Comparison of ENCODE assay signal across 8 mouse cellular contexts in genomic region chr12:84219121-84219561, GRCm38 (mm10). TPM values are rescaled to one million over a fixed set of nuclear protein-coding genes. Genes with fewer than 3 reads are reported as not detected.
DNase-seq lines count a peak whose midpoint lies in the region; ATAC-seq and TF ChIP-seq lines count a peak whose summit lies in the region.

No protein-coding gene starts in this region.

- peak overlapping the region; percentile 74 for H3K9ac ChIP-seq in forebrain, embryonic 16.5 days (replicated peaks; ENCODE audit: low read depth, low read length)
- peak overlapping the region; percentile 77 for H3K9ac ChIP-seq in limb, embryonic 15.5 days

- peak overlapping the region; percentile 79 for H3K4me3 ChIP-seq in G1E (ENCODE audit: low read depth, low read length)
- H3K4me3 ChIP-seq in forebrain, embryonic 16.5 days (replicated peaks; ENCODE audit: low read length): peak overlapping the region; percentile 75
- H3K4me3 ChIP-seq in limb, embryonic 15.5 days: peak overlapping the region; percentile 83
- H3K4me3 ChIP-seq in myocyte: peak overlapping the region; percentile 72

- no peak for ATAC-seq in G1E (ENCODE audit: extremely low read depth, insufficient number of reproducible peaks, low FRiP score, poor library complexity, severe bottlenecking)
- ATAC-seq in forebrain, embryonic 16.5 days: no peak
- no peak for ATAC-seq in limb, embryonic 15.5 days (ENCODE audit: insufficient number of reproducible peaks, low FRiP score, low TSS enrichment, low read depth)

- H3K79me2 ChIP-seq in myocyte (ENCODE audit: control insufficient read depth, insufficient read depth): peaks cover 36% of the 10 kb centered on the region

- DNase-seq in kidney, adult 18-20 months: peak; percentile 43
- DNase-seq in kidney, postnatal 4 days: no peak
- DNase-seq in G1E (ENCODE audit: low spot score): peak; percentile 62
- no peak for DNase-seq in thymus, postnatal 4 days
- DNase-seq in frontal cortex, postnatal 25 days (ENCODE audit: low spot score in 2 of 2): no peak

- H3ac ChIP-seq in myocyte (ENCODE audit: control insufficient read depth, insufficient read length): peak overlapping the region; percentile 65

- TF ChIP-seq POLR2A in myocyte (IDR thresholded peaks at IDR 0.05; ENCODE audit: insufficient read length, low read depth): no peak

- H3K4me2 ChIP-seq in forebrain, embryonic 16.5 days (ENCODE audit: low read length): peak overlapping the region; percentile 99
- H3K4me2 ChIP-seq in limb, embryonic 15.5 days: peak overlapping the region; percentile 72
- H3K4me2 ChIP-seq in myocyte (ENCODE audit: low read depth): peak overlapping the region; percentile 82

- H3K36me3 ChIP-seq in G1E (replicated peaks) (peaks cover 30% of the 10 kb centered on the region), myocyte (ENCODE audit: control insufficient read depth, insufficient read depth) (no peaks in the 10 kb centered on the region)
- no peaks in the 10 kb centered on the region for H3K36me3 ChIP-seq in forebrain, embryonic 16.5 days (ENCODE audit: control insufficient read depth, insufficient read depth)
- H3K36me3 ChIP-seq in limb, embryonic 15.5 days: 0 out of 2 replicates have a peak, but pooled peaks cover 4% of the 10 kb centered on the region

- WGBS in forebrain, embryonic 16.5 days: 5% methylated on average over 14 of the region's 14 CpGs
- WGBS in limb, embryonic 15.5 days: 5% methylated on average over 14 of the region's 14 CpGs

- TF ChIP-seq CTCF in G1E (IDR thresholded peaks at IDR 0.05; ENCODE audit: low read depth, low read length): no peak

- H3K27me3 ChIP-seq in G1E (ENCODE audit: insufficient read depth, low read length): no peaks in the 10 kb centered on the region
- no peaks in the 10 kb centered on the region for H3K27me3 ChIP-seq in forebrain, embryonic 16.5 days (replicated peaks; ENCODE audit: control insufficient read depth, insufficient read depth, low read length)
- no peaks in the 10 kb centered on the region for H3K27me3 ChIP-seq in limb, embryonic 15.5 days
- no peaks in the 10 kb centered on the region for H3K27me3 ChIP-seq in myocyte (ENCODE audit: control insufficient read depth, insufficient read depth, insufficient read length)

- H3K27ac ChIP-seq in forebrain, embryonic 16.5 days (ENCODE audit: low read length): peak overlapping the region; percentile 30; the same call in 1 of the 2 replicates
- peak overlapping the region; percentile 95 for H3K27ac ChIP-seq in limb, embryonic 15.5 days

- 0 out of 2 replicates have a peak, but pooled peaks cover 2% of the 10 kb centered on the region for H3K9me3 ChIP-seq in G1E (replicated peaks)
- no peaks in the 10 kb centered on the region for H3K9me3 ChIP-seq in forebrain, embryonic 16.5 days (ENCODE audit: control insufficient read depth, low read length)
- no peaks in the 10 kb centered on the region for H3K9me3 ChIP-seq in limb, embryonic 15.5 days

- H3K4me1 ChIP-seq in G1E (ENCODE audit: insufficient read depth, low read depth, low read length): peaks cover 76% of the 10 kb centered on the region
- peaks cover 44% of the 10 kb centered on the region for H3K4me1 ChIP-seq in forebrain, embryonic 16.5 days (replicated peaks; ENCODE audit: control insufficient read depth, insufficient read depth, low read length)
- peaks cover 52% of the 10 kb centered on the region for H3K4me1 ChIP-seq in limb, embryonic 15.5 days

TF ChIP-seq in myocyte, 11 proteins besides CTCF, POLR2A, EP300 and RAD21:
- TF ChIP-seq CEBPB (IDR thresholded peaks at IDR 0.05; ENCODE audit: insufficient read depth, poor library complexity, severe bottlenecking) (no peak), MYOG (IDR thresholded peaks at IDR 0.05; ENCODE audit: control insufficient read depth in 1 of 3, insufficient read depth in 1 of 3, insufficient read length in 2 of 3, low read depth in 2 of 3) (no peak), POLR2AphosphoS2 (IDR thresholded peaks at IDR 0.05; ENCODE audit: insufficient read length, low read depth) (no peak), E2F4 (IDR thresholded peaks at IDR 0.05; ENCODE audit: insufficient read depth) (no peak), TCF3 (IDR thresholded peaks at IDR 0.05; ENCODE audit: insufficient read length, low read depth) (no peak), MAX (IDR thresholded peaks at IDR 0.05; ENCODE audit: low read depth) (no peak)

RNA-seq across cellular contexts. Expression of gene Elmsan1, which starts 0.5 kb away (rescaled TPM):
- 66.7 and 72.7 TPM in 2 replicates for total RNA-seq in G1E (2014; fragmentation: Nextera tagmentation)
- 21.0 and 21.4 TPM in 2 replicates for total RNA-seq in G1E (2017)
- 125 and 140 TPM in 2 replicates for polyA plus RNA-seq in G1E (2012)
- polyA plus RNA-seq in forebrain, embryonic 16.5 days (2015; fragmentation: Nextera tagmentation; extraction: Ambion mirVana): 3.8 and 4.4 TPM in 2 replicates
- 13.2 and 13.8 TPM in 2 replicates for polyA plus RNA-seq in limb, embryonic 15.5 days (2015; fragmentation: Nextera tagmentation; extraction: Ambion mirVana)
- polyA plus RNA-seq in myocyte (2012; fragmentation: generic; extraction: Trizol): 13.7 TPM

Comparison
In these comparisons a context has a peak if more than half of its experiments do, and no peak if none do; other contexts are left out.
1. DNase-seq: peak in kidney, adult 18-20 months (single experiment) and G1E (single experiment); none in kidney, postnatal 4 days (0 of 2), thymus, postnatal 4 days (single experiment) and frontal cortex, postnatal 25 days (0 of 2).
2. Peak in every context shown above with its lines, with median percentiles within 50 percentile points of each other: H3K4me3 ChIP-seq and H3K4me2 ChIP-seq.